Mouse (Mus musculus) thymus, adult 2 months (tissue): ENCODE data around the gene Llcfc1. TPM values are rescaled to one million over a fixed set of nuclear protein-coding genes. Genes with fewer than 3 reads are reported as not detected.

Experiments used
- DNase-seq: peaks from one replicate; pipeline ENCODE4 v3.0.0; 2021
- H3K27ac ChIP-seq: fragments of 200-500 bp; 2 replicates; pipeline ENCODE4 v1.5.1; 2012; ENCODE audit warnings: low read length, control low read depth; ENCODE audit not compliant: control insufficient read depth, insufficient read depth
- H3K27me3 ChIP-seq: fragments of 200-500 bp; 2 replicates; pipeline ENCODE4 v1.6.1; 2012; ENCODE audit warnings: mild to moderate bottlenecking, low read length, moderate library complexity, mixed read lengths; ENCODE audit not compliant: control insufficient read depth, insufficient read depth
- H3K36me3 ChIP-seq: fragments of 200-500 bp; 2 replicates; pipeline ENCODE4 v1.6.1; 2012; ENCODE audit warnings: mild to moderate bottlenecking, low read length, moderate library complexity; ENCODE audit not compliant: control insufficient read depth, insufficient read depth
- H3K4me1 ChIP-seq: fragments of 200-500 bp; replicated peaks from 2 replicates; pipeline ENCODE4 v1.6.1; 2012; ENCODE audit warnings: low read length; ENCODE audit not compliant: control insufficient read depth, insufficient read depth
- H3K4me3 ChIP-seq: fragments of 200-500 bp; 2 replicates; pipeline ENCODE4 v1.5.1; 2012; ENCODE audit warnings: mild to moderate bottlenecking, low read length, control low read depth, moderate library complexity; ENCODE audit not compliant: control insufficient read depth, insufficient read depth
- CTCF ChIP-seq: fragments of 200-500 bp; IDR thresholded peaks from 2 replicates; pipeline ENCODE4 v1.5.1; 2012; ENCODE audit warnings: mild to moderate bottlenecking, control low read depth, low read length, moderate library complexity, borderline replicate concordance; ENCODE audit not compliant: control insufficient read depth, poor library complexity, insufficient read depth; ENCODE audit errors: extremely low read depth
- POLR2A ChIP-seq: fragments of 200-500 bp; IDR thresholded peaks from 2 replicates; pipeline ENCODE4 v1.6.1; 2012; ENCODE audit warnings: mild to moderate bottlenecking, low read length, control low read depth, moderate library complexity; ENCODE audit not compliant: control insufficient read depth, poor library complexity, insufficient read depth; ENCODE audit errors: extremely low read depth
- WGBS: fragments of 180-500 bp; shearing (Covaris S2); methylation state at CpG from one replicate; pipeline ENCODE4 v1.1.7; 2018; 5-methylcytosine and 5-hydroxymethylcytosine counted together
- polyA plus RNA-seq: library from polyadenylated mRNA; depleted of rRNA; stranded (reverse); fragments of >200 nt; gene quantifications from 2 replicates; pipeline ENCODE4 v1.2.3, GENCODE M21; 2012

Gene Llcfc1
- polyA plus RNA-seq, 1 experiment = not detected

- no peak for TF ChIP-seq POLR2A
- no peak for TF ChIP-seq CTCF
- peaks cover 3% of the 10 kb centered on the region; the same call in 1 of the 2 replicates for H3K4me1 ChIP-seq
- H3K27me3 ChIP-seq = no peaks in the 10 kb centered on the region
- H3K4me3 ChIP-seq = no peak overlapping the region
- H3K27ac ChIP-seq = no peak overlapping the region
- 94% methylated on average over 6 of the region's 6 CpGs for WGBS
- H3K36me3 ChIP-seq = no peaks in the 10 kb centered on the region
- no peak for DNase-seq
Measured at GRCm38 (mm10) chr6:41641173-41641866, 42.9 kb upstream of the Llcfc1 start.

GRCm38 (mm10) chr6:41642765-41643164 lies 41.5 kb upstream of the Llcfc1 start:
- Histone ChIP-seq H3K36me3 (no peaks in the 10 kb centered on the region), H3K27me3 (no peaks in the 10 kb centered on the region), H3K4me1 (peaks cover 3% of the 10 kb centered on the region; the same call in 1 of the 2 replicates), H3K27ac (no peak overlapping the region), H3K4me3 (no peak overlapping the region)
- DNase-seq = no peak
- no peak for TF ChIP-seq CTCF
- WGBS = 95% methylated on average over 4 of the region's 4 CpGs

GRCm38 (mm10) chr6:41643227-41643626 lies 41.0 kb upstream of the Llcfc1 start:
- Histone ChIP-seq H3K4me1 (peaks cover 3% of the 10 kb centered on the region; the same call in 1 of the 2 replicates), H3K4me3 (no peak overlapping the region), H3K36me3 (no peaks in the 10 kb centered on the region), H3K27me3 (no peaks in the 10 kb centered on the region), H3K27ac (no peak overlapping the region)
- TF ChIP-seq POLR2A (no peak), CTCF (no peak)
- WGBS = 94% methylated on average over 3 of the region's 3 CpGs
- no peak for DNase-seq

GRCm38 (mm10) chr6:41646220-41646619 lies 38.0 kb upstream of the Llcfc1 start:
- WGBS = 93% methylated on average over 3 of the region's 3 CpGs
- Histone ChIP-seq H3K27me3 (no peaks in the 10 kb centered on the region), H3K4me3 (no peak overlapping the region), H3K27ac (no peak overlapping the region), H3K36me3 (no peaks in the 10 kb centered on the region), H3K4me1 (no peaks in the 10 kb centered on the region)
- no peak for DNase-seq
- TF ChIP-seq POLR2A (no peak), CTCF (no peak)

GRCm38 (mm10) chr6:41646672-41647071 lies 37.6 kb upstream of the Llcfc1 start:
- Histone ChIP-seq H3K4me1 (no peaks in the 10 kb centered on the region), H3K27me3 (no peaks in the 10 kb centered on the region), H3K4me3 (no peak overlapping the region), H3K27ac (no peak overlapping the region), H3K36me3 (no peaks in the 10 kb centered on the region)
- TF ChIP-seq CTCF (no peak), POLR2A (no peak)
- no peak for DNase-seq

- Histone ChIP-seq H3K36me3 (no peaks in the 10 kb centered on the region), H3K27ac (no peak overlapping the region), H3K4me3 (no peak overlapping the region), H3K27me3 (no peaks in the 10 kb centered on the region), H3K4me1 (0 out of 2 replicates have a peak, but pooled peaks cover 2% of the 10 kb centered on the region)
- TF ChIP-seq POLR2A (no peak), CTCF (no peak)
- WGBS = 62% methylated on average over 5 of the region's 5 CpGs
- DNase-seq = no peak
Measured at GRCm38 (mm10) chr6:41653173-41653572, 31.1 kb upstream of the Llcfc1 start.

- H3K36me3 ChIP-seq = no peaks in the 10 kb centered on the region
- DNase-seq = no peak
- TF ChIP-seq POLR2A (no peak), CTCF (no peak)
- no peak overlapping the region for H3K4me3 ChIP-seq
- no peaks in the 10 kb centered on the region for H3K27me3 ChIP-seq
- H3K4me1 ChIP-seq = 0 out of 2 replicates have a peak, but pooled peaks cover 2% of the 10 kb centered on the region
- H3K27ac ChIP-seq = no peak overlapping the region
- WGBS = 14% methylated on average over 8 of the region's 8 CpGs
Measured at GRCm38 (mm10) chr6:41654648-41655047, 29.6 kb upstream of the Llcfc1 start.
